ENCODE assay signal across 16 mouse cellular contexts in genomic region chr13:77263400-77264179, GRCm38 (mm10).
DNase-seq lines count a peak whose midpoint lies in the region; ATAC-seq and TF ChIP-seq lines count a peak whose summit lies in the region.
"Had no signal": no experiment of that assay in that cellular context is flagged by ENCODE, and none has a peak within 500 bp of the region (broad histone marks: within the 10 kb centered on the region; RNA-seq: fewer than 3 reads in every experiment).

No protein-coding gene starts in this region.

- no peaks in the 10 kb centered on the region for H3K27me3 ChIP-seq in kidney, embryonic 14.5 days (ENCODE audit: control insufficient read depth, insufficient read depth, low read length)
- H3K27me3 ChIP-seq in embryonic facial prominence, embryonic 10.5 days (replicated peaks; ENCODE audit: low read depth, poor library complexity, severe bottlenecking), result no peaks in the 10 kb centered on the region
- H3K27me3 ChIP-seq in limb, embryonic 14.5 days (ENCODE audit: control insufficient read depth, insufficient read depth, low read length), result 0 out of 2 replicates have a peak, but pooled peaks cover 3% of the 10 kb centered on the region
- H3K27me3 ChIP-seq: embryonic facial prominence, embryonic 12.5 days; lung, embryonic 15.5 days; megakaryocyte, embryonic 14.5 days had no signal

- WGBS in kidney, embryonic 14.5 days, result 6% methylated on average over 7 of the region's 7 CpGs
- WGBS in embryonic facial prominence, embryonic 10.5 days, result 58% methylated on average over 7 of the region's 7 CpGs
- 12% methylated on average over 7 of the region's 7 CpGs for WGBS in limb, embryonic 14.5 days

- ATAC-seq in kidney, embryonic 14.5 days (ENCODE audit: low FRiP score, low TSS enrichment), result peak; percentile 96
- no peak for ATAC-seq in limb, embryonic 14.5 days (ENCODE audit: low FRiP score, low read depth)

- H3K9ac ChIP-seq in kidney, embryonic 14.5 days (ENCODE audit: low read depth, low read length), result no peak overlapping the region
- H3K9ac ChIP-seq in limb, embryonic 14.5 days (ENCODE audit: low read depth, low read length, severe bottlenecking), result no peak overlapping the region
- H3K9ac ChIP-seq: embryonic facial prominence, embryonic 12.5 days; hindbrain, embryonic 14.5 days; lung, embryonic 15.5 days had no signal

- DNase-seq in kidney, postnatal 10 days, result no peak
- peak; percentile 63 for DNase-seq in embryo, embryonic 10 days (ENCODE audit: low spot score)
- peak; percentile 27 for DNase-seq in embryonic facial prominence, embryonic 10.5 days (ENCODE audit: low spot score)
- peak; percentile 23 for DNase-seq in limb, embryonic 14.5 days (ENCODE audit: low spot score)
- DNase-seq in adrenal gland, adult 8-10 months, result no peak
- DNase-seq in gastrocnemius, postnatal 4 days (ENCODE audit: low spot score in 2 of 2), result no peak
- DNase-seq: cerebellum, adult 18-20 months; heart, postnatal 10 days; kidney, adult 11 months; thymus, postnatal 36 days had no signal

- H3K9me3 ChIP-seq in kidney, embryonic 14.5 days (ENCODE audit: control insufficient read depth, low read length), result no peaks in the 10 kb centered on the region
- no peaks in the 10 kb centered on the region for H3K9me3 ChIP-seq in embryonic facial prominence, embryonic 10.5 days
- H3K9me3 ChIP-seq in limb, embryonic 14.5 days (ENCODE audit: control insufficient read depth, low read length), result no peaks in the 10 kb centered on the region
- H3K9me3 ChIP-seq: embryonic facial prominence, embryonic 12.5 days; lung, embryonic 15.5 days; megakaryocyte, embryonic 14.5 days had no signal

- TF ChIP-seq POLR2A in limb, embryonic 14.5 days (IDR thresholded peaks at IDR 0.05; ENCODE audit: borderline replicate concordance, extremely low read depth, insufficient read depth, insufficient read length), result no peak

- H3K36me3 ChIP-seq in kidney, embryonic 14.5 days (ENCODE audit: control insufficient read depth, insufficient read depth, low read length), result no peaks in the 10 kb centered on the region
- no peaks in the 10 kb centered on the region for H3K36me3 ChIP-seq in embryonic facial prominence, embryonic 10.5 days (replicated peaks)
- H3K36me3 ChIP-seq in limb, embryonic 14.5 days (ENCODE audit: control insufficient read depth, insufficient read depth, low read length), result no peaks in the 10 kb centered on the region
- H3K36me3 ChIP-seq: embryonic facial prominence, embryonic 12.5 days; lung, embryonic 15.5 days had no signal

- no peak overlapping the region for H3K27ac ChIP-seq in kidney, embryonic 14.5 days (ENCODE audit: low read depth, low read length)
- H3K27ac ChIP-seq in embryonic facial prominence, embryonic 10.5 days (replicated peaks), result no peak overlapping the region
- no peak overlapping the region for H3K27ac ChIP-seq in limb, embryonic 14.5 days (replicated peaks; ENCODE audit: low read depth, low read length)
- H3K27ac ChIP-seq: embryonic facial prominence, embryonic 12.5 days; hindbrain, embryonic 14.5 days; lung, embryonic 15.5 days had no signal

- H3K4me2 ChIP-seq in kidney, embryonic 14.5 days (replicated peaks; ENCODE audit: low read depth, low read length), result no peak overlapping the region
- no peak overlapping the region for H3K4me2 ChIP-seq in limb, embryonic 14.5 days (replicated peaks; ENCODE audit: low read depth, low read length, severe bottlenecking)
- H3K4me2 ChIP-seq: embryonic facial prominence, embryonic 12.5 days; hindbrain, embryonic 14.5 days; liver, embryonic 11.5 days; lung, embryonic 15.5 days had no signal

- H3K4me1 ChIP-seq in kidney, embryonic 14.5 days (ENCODE audit: control insufficient read depth, insufficient read depth, low read length), result peaks cover 4% of the 10 kb centered on the region; the same call in 1 of the 2 replicates
- H3K4me1 ChIP-seq in embryonic facial prominence, embryonic 10.5 days, result peaks cover 14% of the 10 kb centered on the region
- H3K4me1 ChIP-seq in limb, embryonic 14.5 days (ENCODE audit: control insufficient read depth, insufficient read depth, low read length), result no peaks in the 10 kb centered on the region
- H3K4me1 ChIP-seq: lung, embryonic 15.5 days; megakaryocyte, embryonic 14.5 days had no signal

- no peak overlapping the region for H3K4me3 ChIP-seq in kidney, embryonic 14.5 days (ENCODE audit: low read length)
- no peak overlapping the region for H3K4me3 ChIP-seq in embryonic facial prominence, embryonic 10.5 days
- H3K4me3 ChIP-seq in limb, embryonic 14.5 days (replicated peaks; ENCODE audit: low read length), result no peak overlapping the region
- H3K4me3 ChIP-seq: embryonic facial prominence, embryonic 12.5 days; lung, embryonic 15.5 days; megakaryocyte, embryonic 14.5 days had no signal

Comparison
In these comparisons a context has a peak if more than half of its experiments do, and no peak if none do; other contexts are left out.
1. DNase-seq: peak in embryo, embryonic 10 days (single experiment), embryonic facial prominence, embryonic 10.5 days (single experiment) and limb, embryonic 14.5 days (single experiment); none in kidney, postnatal 10 days (single experiment), adrenal gland, adult 8-10 months (single experiment) and gastrocnemius, postnatal 4 days (0 of 2).